ENCODE assay signal across 7 mouse cellular contexts in genomic region chr2:9620303-9621244, GRCm38 (mm10).
A peak's percentile ranks its signal among the peaks of the same experiment; 100 is the strongest.
DNase-seq lines count a peak whose midpoint lies in the region; ATAC-seq and TF ChIP-seq lines count a peak whose summit lies in the region.

No protein-coding gene starts in this region.

- peak; percentile 59; the same call in 1 of the 2 replicates for ATAC-seq in kidney, embryonic 16.5 days (ENCODE audit: low FRiP score, low TSS enrichment)
- ATAC-seq in limb, embryonic 14.5 days (ENCODE audit: low FRiP score, low read depth): peak; percentile 74

- H3K9me3 ChIP-seq in kidney, embryonic 16.5 days (ENCODE audit: low read length): no peaks in the 10 kb centered on the region
- H3K9me3 ChIP-seq in limb, embryonic 14.5 days (ENCODE audit: control insufficient read depth, low read length): no peaks in the 10 kb centered on the region

- no peak overlapping the region for H3K27ac ChIP-seq in kidney, embryonic 16.5 days (ENCODE audit: low read length)
- H3K27ac ChIP-seq in limb, embryonic 14.5 days (replicated peaks; ENCODE audit: low read depth, low read length): no peak overlapping the region

- TF ChIP-seq POLR2A in limb, embryonic 14.5 days (IDR thresholded peaks at IDR 0.05; ENCODE audit: borderline replicate concordance, extremely low read depth, insufficient read depth, insufficient read length): no peak

- 0 out of 2 replicates have a peak overlapping the region, but pooled peaks have one; percentile 7 for H3K4me2 ChIP-seq in kidney, embryonic 16.5 days (replicated peaks; ENCODE audit: low read depth, low read length)
- H3K4me2 ChIP-seq in limb, embryonic 14.5 days (replicated peaks; ENCODE audit: low read depth, low read length, severe bottlenecking): 0 out of 2 replicates have a peak overlapping the region, but pooled peaks have one; percentile 1

- DNase-seq in adrenal gland, adult 2 months: peak; percentile 90
- DNase-seq in cerebellum, adult 18-20 months: peak; percentile 78 to 83
- peak; percentile 27 to 58 for DNase-seq in gastrocnemius, postnatal 36 days
- peak; percentile 73 for DNase-seq in limb, embryonic 14.5 days (ENCODE audit: low spot score)
- DNase-seq in right cerebral cortex, adult 2 months (ENCODE audit: low spot score in 2 of 2): peak; percentile 85
- no peak for DNase-seq in yolk sac, embryonic 10.5 days (ENCODE audit: low spot score)

- peaks cover 9% of the 10 kb centered on the region; the same call in 1 of the 2 replicates for H3K4me1 ChIP-seq in kidney, embryonic 16.5 days (ENCODE audit: insufficient read depth, low read length)
- 0 out of 2 replicates have a peak, but pooled peaks cover 5% of the 10 kb centered on the region for H3K4me1 ChIP-seq in limb, embryonic 14.5 days (ENCODE audit: control insufficient read depth, insufficient read depth, low read length)

- intact Hi-C loops in gastrocnemius, postnatal 36 days (cut with DNase I): no loop called here

- no peaks in the 10 kb centered on the region for H3K36me3 ChIP-seq in kidney, embryonic 16.5 days (ENCODE audit: insufficient read depth, low read length)
- no peaks in the 10 kb centered on the region for H3K36me3 ChIP-seq in limb, embryonic 14.5 days (ENCODE audit: control insufficient read depth, insufficient read depth, low read length)

- 57% methylated on average over 21 of the region's 21 CpGs for WGBS in kidney, embryonic 16.5 days
- WGBS in limb, embryonic 14.5 days: 61% methylated on average over 21 of the region's 21 CpGs

- H3K9ac ChIP-seq in kidney, embryonic 16.5 days (replicated peaks; ENCODE audit: low read length): no peak overlapping the region
- no peak overlapping the region for H3K9ac ChIP-seq in limb, embryonic 14.5 days (ENCODE audit: low read depth, low read length, severe bottlenecking)

- H3K4me3 ChIP-seq in kidney, embryonic 16.5 days (ENCODE audit: low read length): no peak overlapping the region
- no peak overlapping the region for H3K4me3 ChIP-seq in limb, embryonic 14.5 days (replicated peaks; ENCODE audit: low read length)

- H3K27me3 ChIP-seq in kidney, embryonic 16.5 days (ENCODE audit: insufficient read depth, low read length): no peaks in the 10 kb centered on the region
- H3K27me3 ChIP-seq in limb, embryonic 14.5 days (ENCODE audit: control insufficient read depth, insufficient read depth, low read length): no peaks in the 10 kb centered on the region
